Mouse (Mus musculus): ENCODE data around the gene Fam69a.

Fam69a gene

DNA sequence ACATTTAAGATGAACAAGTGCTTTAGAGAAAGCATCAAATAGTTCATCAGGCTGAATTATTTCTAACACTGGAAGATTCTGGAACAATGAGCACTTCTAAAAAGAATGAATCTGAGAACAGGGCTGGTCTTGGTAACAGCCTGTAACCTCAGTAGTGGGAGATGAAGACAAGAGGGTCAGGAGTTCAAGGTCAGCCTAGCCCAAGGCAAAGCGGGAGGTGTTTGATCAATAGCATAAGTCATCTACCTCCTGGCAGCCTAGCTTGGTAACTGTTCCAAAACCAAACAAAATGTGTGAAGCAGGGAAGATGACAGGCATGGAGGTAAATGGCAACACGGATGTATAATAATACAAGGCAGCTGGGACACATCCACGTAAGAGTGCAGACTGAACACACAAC, 122.9 kb downstream of the Fam69a start:
- in situ Hi-C loops (cut with MboI, MseI) = no loop called here

DNA sequence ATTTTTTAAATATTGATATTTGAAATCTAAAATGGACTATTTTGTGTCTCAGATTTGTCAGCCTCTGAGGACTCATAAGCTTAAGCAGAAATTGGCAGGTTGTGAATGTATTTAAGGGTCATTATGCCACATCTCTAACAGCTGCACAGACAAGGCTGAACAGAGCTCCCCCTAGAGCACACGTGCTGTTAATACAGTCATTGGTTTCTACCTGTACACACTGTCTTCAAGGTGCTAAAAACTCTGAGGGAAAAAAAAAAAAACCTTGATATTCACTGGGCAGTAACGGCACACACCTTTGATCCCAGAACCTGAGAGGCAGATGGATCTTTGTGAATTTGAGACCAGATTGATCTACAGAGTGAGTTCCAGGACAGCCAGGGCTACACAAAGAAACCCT, 127.9 kb downstream of the Fam69a start:
- in situ Hi-C loops (cut with MboI, MseI) = no loop called here

All from T-helper 2 cell (primary cell).